Mouse (Mus musculus): Measurements from ENCODE around the gene Parp14.

Gene Parp14

GRCm38 (mm10) chr16:35783207-35783573 is 88.2 kb downstream of the Parp14 start:
- no peak for DNase-seq
